16 mouse cellular contexts compared by ENCODE assay signal in the genomic region with DNA sequence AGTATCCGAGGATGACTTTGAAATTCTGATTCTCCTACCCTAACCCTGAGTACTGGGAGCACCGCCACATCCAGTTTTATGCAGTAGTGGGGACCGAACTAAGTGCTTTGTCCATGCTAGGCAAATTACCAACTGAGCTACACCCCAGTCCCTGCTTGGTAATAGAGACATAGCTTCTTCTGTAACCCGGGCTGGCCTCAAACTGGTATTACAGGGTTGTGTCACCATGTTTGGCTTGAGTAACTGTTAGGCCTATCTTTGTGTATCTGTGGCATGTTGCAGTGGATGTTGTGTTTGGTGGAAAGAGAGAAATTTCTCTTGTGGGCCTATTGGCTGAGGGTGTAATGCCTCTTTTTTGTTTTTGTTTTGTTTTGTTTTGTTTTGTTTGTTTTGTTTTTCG.
"Had no signal": no experiment of that assay in that cellular context is flagged by ENCODE, and none has a peak within 500 bp of the region (broad histone marks: within the 10 kb centered on the region; RNA-seq: fewer than 3 reads in every experiment).

No protein-coding gene starts in this region.

- DNase-seq: heart, postnatal 10 days; heart, postnatal 14 days; heart, postnatal 36 days; heart, postnatal 4 days; kidney, adult 11 months; kidney, adult 18-20 months; kidney, adult 2 months; kidney, adult 8-10 months; kidney, adult 9 months; kidney, postnatal 10 days; kidney, postnatal 14 days; kidney, postnatal 25 days; kidney, postnatal 36 days; kidney, postnatal 4 days; layer of hippocampus, adult 9-11 months; layer of hippocampus, postnatal 36 days had no signal
